Mouse (Mus musculus): ENCODE data around the gene Dcpp2. TPM values are rescaled to one million over a fixed set of nuclear protein-coding genes. Genes with fewer than 3 reads are reported as not detected.
"Not testable (repeated sequence)": the region's sequence is repeated elsewhere in the genome, so short reads cannot be mapped to it uniquely, and the experiment has no call there.

Gene Dcpp2
- polyA plus RNA-seq, 1 experiment from 2014 or later = not detected

DNA sequence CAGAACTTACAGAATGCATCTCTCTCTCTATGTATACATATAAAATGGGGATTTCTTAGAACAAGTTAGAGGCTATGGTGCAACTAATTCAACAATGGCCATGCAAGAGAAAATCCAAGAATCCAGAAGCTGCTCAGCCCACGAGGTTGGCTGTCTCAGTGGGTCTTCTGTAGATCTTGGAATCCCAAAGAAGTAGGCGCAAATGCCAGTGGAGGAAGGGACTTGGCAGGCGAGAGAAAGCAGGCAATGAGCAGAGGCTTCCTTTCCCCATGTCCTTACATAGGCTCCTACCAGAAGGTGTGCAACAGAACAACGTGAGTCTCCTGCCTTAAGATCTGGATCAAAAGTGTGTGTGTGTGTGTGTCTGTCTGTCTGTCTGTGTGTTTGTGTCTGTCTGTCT lies 66.8 kb downstream of the Dcpp2 start:
- ATAC-seq (ENCODE audit: low FRiP score); H3K4me2 ChIP-seq (replicated peaks); H3K27ac ChIP-seq; H3K4me3 ChIP-seq; H3K36me3 ChIP-seq; H3K9ac ChIP-seq; H3K4me1 ChIP-seq; H3K27me3 ChIP-seq; H3K9me3 ChIP-seq (replicated peaks): not testable (repeated sequence)
- 85% methylated on average over 4 of the region's 4 CpGs for WGBS

DNA sequence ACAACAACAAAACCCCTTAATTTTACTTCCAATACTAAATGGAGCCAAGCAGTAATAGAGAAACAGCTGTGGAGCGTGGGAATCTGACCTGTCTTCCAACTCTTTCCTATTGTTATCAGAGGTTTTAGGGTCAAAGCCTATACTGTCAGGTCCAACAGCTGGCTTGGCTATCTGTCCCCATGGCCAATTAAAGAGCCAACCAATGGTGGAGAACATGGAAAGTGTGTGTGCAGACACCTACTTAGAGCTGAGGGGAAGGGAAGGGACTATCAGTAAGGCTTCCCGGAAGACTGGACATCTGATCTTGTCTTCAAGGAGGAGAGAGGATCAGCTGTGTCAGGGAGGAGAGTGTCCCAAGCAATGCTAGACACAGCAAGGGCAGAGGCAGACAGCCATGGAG lies 68.4 kb downstream of the Dcpp2 start:
- ATAC-seq (ENCODE audit: low FRiP score) = no peak
- 81% methylated on average over 2 of the region's 2 CpGs for WGBS
- H3K4me1 ChIP-seq = no peaks in the 10 kb centered on the region
- no peak overlapping the region for H3K27ac ChIP-seq
- H3K4me3 ChIP-seq = no peak overlapping the region
- H3K27me3 ChIP-seq = no peaks in the 10 kb centered on the region
- H3K9ac ChIP-seq = no peak overlapping the region
- no peak overlapping the region for H3K4me2 ChIP-seq (replicated peaks)
- no peaks in the 10 kb centered on the region for H3K9me3 ChIP-seq (replicated peaks)
- H3K36me3 ChIP-seq = no peaks in the 10 kb centered on the region

Other genes starting within 250 kb of the Dcpp2 start
- 1.9 and 2.3 TPM in 2 replicates for gene Mmp25, start 235.6 kb upstream of the Dcpp2 start, polyA plus RNA-seq (2016; fragmentation: Nextera tagmentation; extraction: Ambion mirVana)
- 0.50 and 0.57 TPM in 2 replicates for gene Bicdl2, start 220.4 kb upstream of the Dcpp2 start, polyA plus RNA-seq (2016; fragmentation: Nextera tagmentation; extraction: Ambion mirVana)
- 65.5 and 69.0 TPM in 2 replicates for gene Hcfc1r1, start 207.3 kb upstream of the Dcpp2 start, polyA plus RNA-seq (2016; fragmentation: Nextera tagmentation; extraction: Ambion mirVana)
- gene Thoc6, start 207.0 kb upstream of the Dcpp2 start, polyA plus RNA-seq (2016; fragmentation: Nextera tagmentation; extraction: Ambion mirVana) = 43.8 and 47.5 TPM in 2 replicates
- gene Tnfrsf12a, start 203.4 kb upstream of the Dcpp2 start, polyA plus RNA-seq (2016; fragmentation: Nextera tagmentation; extraction: Ambion mirVana) = 2.8 and 4.2 TPM in 2 replicates
- gene Cldn6, start 201.6 kb upstream of the Dcpp2 start, polyA plus RNA-seq (2016; fragmentation: Nextera tagmentation; extraction: Ambion mirVana) = 14.6 and 35.0 TPM in 2 replicates
- gene Cldn9, start 196.9 kb upstream of the Dcpp2 start, polyA plus RNA-seq (2016; fragmentation: Nextera tagmentation; extraction: Ambion mirVana) = 5.5 and 14.6 TPM in 2 replicates
- 0.21 and 1.2 TPM in 2 replicates for gene 1520401A03Rik, start 158.1 kb upstream of the Dcpp2 start, polyA plus RNA-seq (2016; fragmentation: Nextera tagmentation; extraction: Ambion mirVana)
- 29.1 and 31.2 TPM in 2 replicates for gene Pkmyt1, start 154.5 kb upstream of the Dcpp2 start, polyA plus RNA-seq (2016; fragmentation: Nextera tagmentation; extraction: Ambion mirVana)
- 40.3 and 41.6 TPM in 2 replicates for gene Paqr4, start 140.0 kb upstream of the Dcpp2 start, polyA plus RNA-seq (2016; fragmentation: Nextera tagmentation; extraction: Ambion mirVana)
- 2.9 and 5.7 TPM in 2 replicates for gene Kremen2, start 135.0 kb upstream of the Dcpp2 start, polyA plus RNA-seq (2016; fragmentation: Nextera tagmentation; extraction: Ambion mirVana)
- gene Flywch1, start 109.3 kb upstream of the Dcpp2 start, polyA plus RNA-seq (2016; fragmentation: Nextera tagmentation; extraction: Ambion mirVana) = 203 and 212 TPM in 2 replicates
- 48.1 and 49.4 TPM in 2 replicates for gene Flywch2, start 94.8 kb upstream of the Dcpp2 start, polyA plus RNA-seq (2016; fragmentation: Nextera tagmentation; extraction: Ambion mirVana)
- 670 and 682 TPM in 2 replicates for gene Srrm2, start 90.3 kb upstream of the Dcpp2 start, polyA plus RNA-seq (2016; fragmentation: Nextera tagmentation; extraction: Ambion mirVana)
- 1,047 and 1,117 TPM in 2 replicates for gene Elob, start 51.7 kb upstream of the Dcpp2 start, polyA plus RNA-seq (2016; fragmentation: Nextera tagmentation; extraction: Ambion mirVana)
- 0.26 TPM in 1 of 2 replicates, not detected in the other for gene Prss33, start 44.8 kb upstream of the Dcpp2 start, polyA plus RNA-seq (2016; fragmentation: Nextera tagmentation; extraction: Ambion mirVana)
- not detected in 2 replicates for gene Prss32, start 37.0 kb upstream of the Dcpp2 start, polyA plus RNA-seq (2016; fragmentation: Nextera tagmentation; extraction: Ambion mirVana)
- gene Prss41, start 36.7 kb upstream of the Dcpp2 start, polyA plus RNA-seq (2016; fragmentation: Nextera tagmentation; extraction: Ambion mirVana) = 0.72 and 1.3 TPM in 2 replicates
- not detected in 2 replicates for gene Prss21, start 12.8 kb upstream of the Dcpp2 start, polyA plus RNA-seq (2016; fragmentation: Nextera tagmentation; extraction: Ambion mirVana)
- not detected in 2 replicates for gene Dcpp1, start within 50 bp of the Dcpp2 start, polyA plus RNA-seq (2016; fragmentation: Nextera tagmentation; extraction: Ambion mirVana)
- not detected in 2 replicates for gene Dcpp3, start 36.6 kb downstream of the Dcpp2 start, polyA plus RNA-seq (2016; fragmentation: Nextera tagmentation; extraction: Ambion mirVana)
- gene Sbp, start 60.8 kb downstream of the Dcpp2 start, polyA plus RNA-seq (2016; fragmentation: Nextera tagmentation; extraction: Ambion mirVana) = not detected in 2 replicates
- not detected in 2 replicates for gene Sbpl, start 74.4 kb downstream of the Dcpp2 start, polyA plus RNA-seq (2016; fragmentation: Nextera tagmentation; extraction: Ambion mirVana)
- not detected in 2 replicates for gene Prss30, start 99.7 kb downstream of the Dcpp2 start, polyA plus RNA-seq (2016; fragmentation: Nextera tagmentation; extraction: Ambion mirVana)
- gene Prss22, start 117.2 kb downstream of the Dcpp2 start, polyA plus RNA-seq (2016; fragmentation: Nextera tagmentation; extraction: Ambion mirVana) = 0.48 TPM in 1 of 2 replicates, not detected in the other
- gene Prss27, start 157.3 kb downstream of the Dcpp2 start, polyA plus RNA-seq (2016; fragmentation: Nextera tagmentation; extraction: Ambion mirVana) = 0.31 and 0.34 TPM in 2 replicates
- gene Kctd5, start 192.6 kb downstream of the Dcpp2 start, polyA plus RNA-seq (2016; fragmentation: Nextera tagmentation; extraction: Ambion mirVana) = 94.2 and 97.0 TPM in 2 replicates